Mouse (Mus musculus) limb, embryonic 12.5 days (tissue): Measurements from ENCODE around the gene Ttc34. TPM values are rescaled to one million over a fixed set of nuclear protein-coding genes. Genes with fewer than 3 reads are reported as not detected.

Experiments
- ATAC-seq: fragments of 200-750 bp; cut with Nextera tagmentation; 2 replicates; pipeline ENCODE4 v1.8.0; 2017; ENCODE audit warnings: low read depth, moderate TSS enrichment; ENCODE audit not compliant: insufficient number of reproducible peaks, insufficient read depth, low FRiP score, low TSS enrichment
- H3K27ac ChIP-seq: fragments of 300-500 bp; sonication (generic); 2 replicates; pipeline ENCODE4 v1.5.1; 2016; ENCODE audit warnings: mild to moderate bottlenecking, moderate library complexity
- H3K27me3 ChIP-seq: fragments of 300-500 bp; sonication (generic); 2 replicates; pipeline ENCODE4 v1.6.1; 2016; ENCODE audit warnings: mild to moderate bottlenecking, moderate library complexity
- H3K36me3 ChIP-seq: fragments of 300-500 bp; sonication (generic); 2 replicates; pipeline ENCODE4 v1.6.1; 2016; ENCODE audit warnings: mild to moderate bottlenecking, moderate library complexity
- H3K4me1 ChIP-seq: fragments of 300-500 bp; sonication (generic); replicated peaks from 2 replicates; pipeline ENCODE4 v1.6.1; 2016
- H3K4me2 ChIP-seq: fragments of 300-500 bp; sonication (generic); 2 replicates; pipeline ENCODE4 v1.6.1; 2016; ENCODE audit warnings: mild to moderate bottlenecking, moderate library complexity
- H3K4me3 ChIP-seq: fragments of 300-500 bp; sonication (generic); replicated peaks from 2 replicates; pipeline ENCODE4 v1.5.1; 2016; ENCODE audit warnings: mild to moderate bottlenecking
- H3K9ac ChIP-seq: fragments of 300-500 bp; sonication (generic); replicated peaks from 2 replicates; pipeline ENCODE4 v1.6.1; 2016; ENCODE audit warnings: mild to moderate bottlenecking, moderate library complexity
- H3K9me3 ChIP-seq: fragments of 300-500 bp; sonication (generic); 2 replicates; pipeline ENCODE4 v1.6.1; 2016; ENCODE audit warnings: mild to moderate bottlenecking, moderate library complexity
- WGBS: fragments of 180-500 bp; shearing (Covaris S2); methylation state at CpG from one replicate; pipeline ENCODE4 v1.1.7; 2016; 5-methylcytosine and 5-hydroxymethylcytosine counted together
- polyA plus RNA-seq: library from polyadenylated mRNA; unstranded; fragments of >200 nt; fragmentation: Nextera tagmentation; extraction: Ambion mirVana; gene quantifications from 2 replicates; pipeline ENCODE4 v1.2.1, GENCODE M21; 2016

Gene Ttc34
- polyA plus RNA-seq, 1 experiment from 2014 or later = 0.23 TPM

- peak; percentile 53; the same call in 1 of the 2 replicates for ATAC-seq
- Histone ChIP-seq H3K4me1 (peaks cover 12% of the 10 kb centered on the region), H3K4me2 (peak overlapping the region; percentile 53), H3K27ac (no peak overlapping the region), H3K4me3 (peak overlapping the region; percentile 27), H3K9me3 (no peaks in the 10 kb centered on the region), H3K9ac (peak overlapping the region; percentile 51), H3K36me3 (no peaks in the 10 kb centered on the region), H3K27me3 (peaks cover 33% of the 10 kb centered on the region)
- 3% methylated on average over 13 of the region's 13 CpGs for WGBS
These were observed 34.5 kb downstream of the Ttc34 start for GRCm38 (mm10) chr4:154871757-154872251.

- no peak overlapping the region for H3K4me2 ChIP-seq
- H3K27ac ChIP-seq = no peak overlapping the region
- 67% methylated on average over 6 of the region's 6 CpGs for WGBS
- H3K9me3 ChIP-seq = no peaks in the 10 kb centered on the region
- H3K4me3 ChIP-seq = no peak overlapping the region
- no peak overlapping the region for H3K9ac ChIP-seq
- ATAC-seq = no peak
- H3K4me1 ChIP-seq = peaks cover 12% of the 10 kb centered on the region
- H3K27me3 ChIP-seq = peaks cover 30% of the 10 kb centered on the region
- H3K36me3 ChIP-seq = no peaks in the 10 kb centered on the region
These were observed 35.9 kb downstream of the Ttc34 start for GRCm38 (mm10) chr4:154873186-154873585.

GRCm38 (mm10) chr4:154877864-154878548, 40.7 kb downstream of the Ttc34 start:
- peak overlapping the region; percentile 82 for H3K27ac ChIP-seq
- H3K27me3 ChIP-seq = 0 out of 2 replicates have a peak, but pooled peaks cover 7% of the 10 kb centered on the region
- H3K9ac ChIP-seq = peak overlapping the region; percentile 42; the same call in 1 of the 2 replicates
- H3K4me1 ChIP-seq = no peaks in the 10 kb centered on the region
- no peaks in the 10 kb centered on the region for H3K9me3 ChIP-seq
- no peaks in the 10 kb centered on the region for H3K36me3 ChIP-seq
- H3K4me2 ChIP-seq = peak overlapping the region; percentile 62
- ATAC-seq = peak; percentile 93
- peak overlapping the region; percentile 37 for H3K4me3 ChIP-seq
- WGBS = 12% methylated on average over 18 of the region's 18 CpGs

GRCm38 (mm10) chr4:154880730-154881129, 43.5 kb downstream of the Ttc34 start:
- Histone ChIP-seq H3K9me3 (no peaks in the 10 kb centered on the region), H3K36me3 (no peaks in the 10 kb centered on the region), H3K27ac (no peak overlapping the region), H3K4me2 (no peak overlapping the region), H3K9ac (no peak overlapping the region), H3K4me1 (no peaks in the 10 kb centered on the region), H3K4me3 (no peak overlapping the region), H3K27me3 (0 out of 2 replicates have a peak, but pooled peaks cover 5% of the 10 kb centered on the region)
- WGBS = 85% methylated on average over 6 of the region's 6 CpGs
- ATAC-seq = no peak

GRCm38 (mm10) chr4:154882014-154882659, 44.9 kb downstream of the Ttc34 start:
- no peaks in the 10 kb centered on the region for H3K27me3 ChIP-seq
- 25% methylated on average over 14 of the region's 14 CpGs for WGBS
- H3K9me3 ChIP-seq = no peaks in the 10 kb centered on the region
- no peak for ATAC-seq
- no peak overlapping the region for H3K4me2 ChIP-seq
- no peak overlapping the region for H3K9ac ChIP-seq
- H3K4me1 ChIP-seq = 0 out of 2 replicates have a peak, but pooled peaks cover 3% of the 10 kb centered on the region
- no peaks in the 10 kb centered on the region for H3K36me3 ChIP-seq
- no peak overlapping the region for H3K27ac ChIP-seq
- no peak overlapping the region for H3K4me3 ChIP-seq

GRCm38 (mm10) chr4:154885416-154885815, 48.2 kb downstream of the Ttc34 start:
- Histone ChIP-seq H3K36me3 (no peaks in the 10 kb centered on the region), H3K9me3 (no peaks in the 10 kb centered on the region), H3K9ac (no peak overlapping the region), H3K4me1 (0 out of 2 replicates have a peak, but pooled peaks cover 3% of the 10 kb centered on the region), H3K27me3 (no peaks in the 10 kb centered on the region), H3K4me2 (no peak overlapping the region), H3K27ac (no peak overlapping the region), H3K4me3 (no peak overlapping the region)
- WGBS = 83% methylated on average over 11 of the region's 11 CpGs
- no peak for ATAC-seq

- no peaks in the 10 kb centered on the region for H3K36me3 ChIP-seq
- H3K9me3 ChIP-seq = no peaks in the 10 kb centered on the region
- 0 out of 2 replicates have a peak, but pooled peaks cover 3% of the 10 kb centered on the region for H3K4me1 ChIP-seq
- no peak overlapping the region for H3K4me3 ChIP-seq
- no peaks in the 10 kb centered on the region; the same call in 1 of the 2 replicates for H3K27me3 ChIP-seq
- no peak overlapping the region for H3K4me2 ChIP-seq
- no peak for ATAC-seq
- 67% methylated on average over 12 of the region's 13 CpGs for WGBS
- H3K27ac ChIP-seq = no peak overlapping the region
- no peak overlapping the region for H3K9ac ChIP-seq
These were observed 49.8 kb downstream of the Ttc34 start for GRCm38 (mm10) chr4:154886876-154887592.

- no peaks in the 10 kb centered on the region for H3K36me3 ChIP-seq
- 0 out of 2 replicates have a peak, but pooled peaks cover 3% of the 10 kb centered on the region for H3K4me1 ChIP-seq
- no peaks in the 10 kb centered on the region; the same call in 1 of the 2 replicates for H3K27me3 ChIP-seq
- no peaks in the 10 kb centered on the region for H3K9me3 ChIP-seq
- no peak overlapping the region for H3K9ac ChIP-seq
- ATAC-seq = no peak
- H3K4me2 ChIP-seq = no peak overlapping the region
- no peak overlapping the region for H3K4me3 ChIP-seq
- H3K27ac ChIP-seq = no peak overlapping the region
- WGBS = 79% methylated on average over 15 of the region's 15 CpGs
These were observed 50.5 kb downstream of the Ttc34 start for GRCm38 (mm10) chr4:154887593-154888250.

GRCm38 (mm10) chr4:154890887-154891286, 53.6 kb downstream of the Ttc34 start:
- H3K4me1 ChIP-seq = 0 out of 2 replicates have a peak, but pooled peaks cover 3% of the 10 kb centered on the region
- H3K27me3 ChIP-seq = no peaks in the 10 kb centered on the region; the same call in 1 of the 2 replicates
- H3K9me3 ChIP-seq = no peaks in the 10 kb centered on the region
- no peak overlapping the region for H3K4me3 ChIP-seq
- ATAC-seq = no peak
- WGBS = 87% methylated on average over 14 of the region's 14 CpGs
- no peak overlapping the region for H3K9ac ChIP-seq
- H3K4me2 ChIP-seq = no peak overlapping the region
- H3K27ac ChIP-seq = no peak overlapping the region
- peaks cover 1% of the 10 kb centered on the region; the same call in 1 of the 2 replicates for H3K36me3 ChIP-seq

- H3K4me1 ChIP-seq = peaks cover 15% of the 10 kb centered on the region
- no peaks in the 10 kb centered on the region for H3K9me3 ChIP-seq
- WGBS = 81% methylated on average over 5 of the region's 5 CpGs
- no peak overlapping the region for H3K4me3 ChIP-seq
- no peak overlapping the region for H3K27ac ChIP-seq
- H3K27me3 ChIP-seq = no peaks in the 10 kb centered on the region; the same call in 1 of the 2 replicates
- peaks cover 5% of the 10 kb centered on the region; the same call in 1 of the 2 replicates for H3K36me3 ChIP-seq
- no peak overlapping the region for H3K4me2 ChIP-seq
- no peak for ATAC-seq
- H3K9ac ChIP-seq = no peak overlapping the region
These were observed 58.3 kb downstream of the Ttc34 start for GRCm38 (mm10) chr4:154895549-154895948.
